Mouse (Mus musculus): ENCODE data around the gene Tbc1d7.

- TF ChIP-seq CTCF (IDR thresholded peaks at IDR 0.05; ENCODE audit: borderline replicate concordance, control insufficient read depth, extremely low read depth, insufficient read depth, low read length, poor library complexity) = no peak
- no peak for TF ChIP-seq POLR2A (IDR thresholded peaks at IDR 0.05; ENCODE audit: control insufficient read depth, extremely low read depth, insufficient read depth, low read length, poor library complexity)
These were observed 46.6 kb downstream of the Tbc1d7 start for GRCm38 (mm10) chr13:43124683-43125074.
